Mouse (Mus musculus) hindbrain, embryonic 14.5 days (tissue): Measurements from ENCODE around the gene Ncor2. TPM values are rescaled to one million over a fixed set of nuclear protein-coding genes. Genes with fewer than 3 reads are reported as not detected.

Source experiments
- ATAC-seq: fragments of 200-750 bp; cut with Nextera tagmentation; 2 replicates; pipeline ENCODE4 v1.8.0; 2017; ENCODE audit warnings: moderate number of reproducible peaks, mild to moderate bottlenecking, moderate TSS enrichment, moderate library complexity; ENCODE audit not compliant: low FRiP score
- DNase-seq: peaks from one replicate; pipeline ENCODE4 v3.0.0-alpha.2; 2015; ENCODE audit warnings: low spot score
- H3K27ac ChIP-seq: fragments of 300-500 bp; sonication (generic); 2 replicates; pipeline ENCODE4 v1.5.1; 2014; ENCODE audit warnings: mild to moderate bottlenecking, moderate library complexity
- H3K27me3 ChIP-seq: fragments of 300-500 bp; sonication (generic); 2 replicates; pipeline ENCODE4 v1.6.1; 2014; ENCODE audit warnings: mild to moderate bottlenecking, low read length, mixed read lengths; ENCODE audit not compliant: control insufficient read depth, insufficient read depth
- H3K36me3 ChIP-seq: fragments of 300-500 bp; sonication (generic); replicated peaks from 2 replicates; pipeline ENCODE4 v1.6.1; 2014; ENCODE audit not compliant: control insufficient read depth, insufficient read depth
- H3K4me1 ChIP-seq: fragments of 300-500 bp; sonication (generic); replicated peaks from 2 replicates; pipeline ENCODE4 v1.6.1; 2014; ENCODE audit warnings: antibody characterized with exemption, low read length, mixed read lengths; ENCODE audit not compliant: control insufficient read depth, insufficient read depth
- H3K4me2 ChIP-seq: fragments of 300-500 bp; sonication (generic); replicated peaks from 2 replicates; pipeline ENCODE4 v1.6.1; 2014; ENCODE audit warnings: mild to moderate bottlenecking, moderate library complexity
- H3K4me3 ChIP-seq: fragments of 300-500 bp; sonication (generic); replicated peaks from 2 replicates; pipeline ENCODE4 v1.5.1; 2014; ENCODE audit warnings: mild to moderate bottlenecking, low read length
- H3K9ac ChIP-seq: fragments of 300-500 bp; sonication (generic); 2 replicates; pipeline ENCODE4 v1.6.1; 2014
- H3K9me3 ChIP-seq: fragments of 300-500 bp; sonication (generic); 2 replicates; pipeline ENCODE4 v1.6.1; 2016; ENCODE audit warnings: low read length; ENCODE audit not compliant: control insufficient read depth
- WGBS: fragments of 180-500 bp; shearing (Covaris S2); extraction: QIAGEN DNeasy Blood & Tissue Kit; methylation state at CpG from one replicate; pipeline ENCODE4 v1.1.7; 2014; 5-methylcytosine and 5-hydroxymethylcytosine counted together
- polyA plus RNA-seq: library from polyadenylated mRNA; unstranded; fragments of >200 nt; fragmentation: Nextera tagmentation; extraction: Ambion mirVana; gene quantifications from 2 replicates; pipeline ENCODE4 v1.2.1, GENCODE M21; 2014

Ncor2 gene
- polyA plus RNA-seq, 1 experiment from 2014 or later, result 27.4 TPM

- ATAC-seq, result no peak
- Histone ChIP-seq H3K9ac (no peak overlapping the region), H3K9me3 (no peaks in the 10 kb centered on the region), H3K4me3 (no peak overlapping the region), H3K27me3 (no peaks in the 10 kb centered on the region), H3K4me2 (no peak overlapping the region), H3K36me3 (peaks cover 85% of the 10 kb centered on the region), H3K4me1 (no peaks in the 10 kb centered on the region), H3K27ac (no peak overlapping the region)
- 91% methylated on average over 6 of the region's 6 CpGs for WGBS
- DNase-seq, result no peak
These were observed 90.9 kb downstream of the Ncor2 start for GRCm38 (mm10) chr5:125088076-125088475.

- peaks cover 87% of the 10 kb centered on the region for H3K36me3 ChIP-seq
- DNase-seq, result no peak
- H3K4me1 ChIP-seq, result peaks cover 14% of the 10 kb centered on the region
- no peaks in the 10 kb centered on the region for H3K27me3 ChIP-seq
- no peaks in the 10 kb centered on the region for H3K9me3 ChIP-seq
- 62% methylated on average over 8 of the region's 8 CpGs for WGBS
- H3K4me2 ChIP-seq, result no peak overlapping the region
- no peak overlapping the region for H3K27ac ChIP-seq
- no peak overlapping the region for H3K4me3 ChIP-seq
- no peak for ATAC-seq
- no peak overlapping the region for H3K9ac ChIP-seq
These were observed 93.9 kb downstream of the Ncor2 start for GRCm38 (mm10) chr5:125085097-125085617.

- DNase-seq, result no peak
- Histone ChIP-seq H3K27me3 (no peaks in the 10 kb centered on the region), H3K9me3 (no peaks in the 10 kb centered on the region), H3K27ac (no peak overlapping the region), H3K9ac (no peak overlapping the region), H3K4me1 (peaks cover 14% of the 10 kb centered on the region), H3K4me2 (no peak overlapping the region), H3K4me3 (no peak overlapping the region), H3K36me3 (peaks cover 89% of the 10 kb centered on the region)
- WGBS, result 92% methylated on average over 6 of the region's 6 CpGs
- no peak for ATAC-seq
These were observed 95.3 kb downstream of the Ncor2 start for GRCm38 (mm10) chr5:125083674-125084073.

- Histone ChIP-seq H3K4me1 (peaks cover 14% of the 10 kb centered on the region), H3K4me2 (no peak overlapping the region)
These were observed 97.5 kb downstream of the Ncor2 start for GRCm38 (mm10) chr5:125081318-125082101.

GRCm38 (mm10) chr5:125080787-125081317, 98.2 kb downstream of the Ncor2 start:
- ATAC-seq (0 out of 2 replicates have a peak, but pooled peaks have one; percentile 22), DNase-seq (no peak)
- H3K4me2 ChIP-seq, result no peak overlapping the region
- H3K4me1 ChIP-seq, result peaks cover 14% of the 10 kb centered on the region
- 81% methylated on average over 10 of the region's 10 CpGs for WGBS
- no peaks in the 10 kb centered on the region for H3K27me3 ChIP-seq
- H3K9me3 ChIP-seq, result no peaks in the 10 kb centered on the region
- peak overlapping the region; percentile 78 for H3K27ac ChIP-seq
- H3K9ac ChIP-seq, result no peak overlapping the region
- H3K4me3 ChIP-seq, result no peak overlapping the region
- H3K36me3 ChIP-seq, result peaks cover 74% of the 10 kb centered on the region

More at GRCm38 (mm10) chr5:125081318-125082101, 97.5 kb downstream of the Ncor2 start:
- peaks cover 81% of the 10 kb centered on the region for H3K36me3 ChIP-seq
- ATAC-seq, result peak; percentile 69; the same call in 1 of the 2 replicates
- no peaks in the 10 kb centered on the region for H3K27me3 ChIP-seq
- 46% methylated on average over 21 of the region's 21 CpGs for WGBS
- peak; percentile 77 for DNase-seq
- no peak overlapping the region for H3K4me3 ChIP-seq
- H3K9me3 ChIP-seq, result no peaks in the 10 kb centered on the region
- H3K27ac ChIP-seq, result peak overlapping the region; percentile 78
- no peak overlapping the region for H3K9ac ChIP-seq

- peaks cover 69% of the 10 kb centered on the region for H3K36me3 ChIP-seq
- ATAC-seq (no peak), DNase-seq (no peak)
- H3K4me1 ChIP-seq, result peaks cover 14% of the 10 kb centered on the region
- no peak overlapping the region for H3K4me2 ChIP-seq
- H3K27me3 ChIP-seq, result no peaks in the 10 kb centered on the region
- WGBS, result 84% methylated on average over 4 of the region's 4 CpGs
- no peak overlapping the region for H3K4me3 ChIP-seq
- H3K9me3 ChIP-seq, result no peaks in the 10 kb centered on the region
- H3K9ac ChIP-seq, result no peak overlapping the region
- peak overlapping the region; percentile 78 for H3K27ac ChIP-seq
These were observed 98.7 kb downstream of the Ncor2 start for GRCm38 (mm10) chr5:125080352-125080751.

GRCm38 (mm10) chr5:125078220-125078619, 100.8 kb downstream of the Ncor2 start:
- no peak overlapping the region for H3K9ac ChIP-seq
- no peak overlapping the region for H3K4me2 ChIP-seq
- no peak overlapping the region for H3K27ac ChIP-seq
- H3K27me3 ChIP-seq, result no peaks in the 10 kb centered on the region
- H3K36me3 ChIP-seq, result peaks cover 49% of the 10 kb centered on the region
- ATAC-seq, result no peak
- no peak for DNase-seq
- H3K9me3 ChIP-seq, result no peaks in the 10 kb centered on the region
- H3K4me1 ChIP-seq, result peaks cover 14% of the 10 kb centered on the region
- no peak overlapping the region for H3K4me3 ChIP-seq
- WGBS, result 84% methylated on average over 5 of the region's 5 CpGs

GRCm38 (mm10) chr5:125076183-125076582, 102.8 kb downstream of the Ncor2 start:
- no peaks in the 10 kb centered on the region for H3K9me3 ChIP-seq
- no peaks in the 10 kb centered on the region for H3K27me3 ChIP-seq
- ATAC-seq (no peak), DNase-seq (no peak)
- no peak overlapping the region for H3K9ac ChIP-seq
- no peak overlapping the region for H3K4me2 ChIP-seq
- H3K36me3 ChIP-seq, result peaks cover 42% of the 10 kb centered on the region
- H3K4me1 ChIP-seq, result peaks cover 3% of the 10 kb centered on the region; the same call in 1 of the 2 replicates
- H3K27ac ChIP-seq, result no peak overlapping the region
- WGBS, result 77% methylated on average over 9 of the region's 9 CpGs
- no peak overlapping the region for H3K4me3 ChIP-seq

GRCm38 (mm10) chr5:125074571-125075171, 104.3 kb downstream of the Ncor2 start:
- Histone ChIP-seq H3K27ac (no peak overlapping the region), H3K4me2 (no peak overlapping the region), H3K36me3 (peaks cover 27% of the 10 kb centered on the region), H3K4me3 (no peak overlapping the region), H3K9ac (no peak overlapping the region), H3K27me3 (no peaks in the 10 kb centered on the region), H3K9me3 (no peaks in the 10 kb centered on the region), H3K4me1 (peaks cover 10% of the 10 kb centered on the region; the same call in 1 of the 2 replicates)
- ATAC-seq, result no peak
- 83% methylated on average over 10 of the region's 10 CpGs for WGBS
- no peak for DNase-seq
